Mouse (Mus musculus) left cerebral cortex, postnatal 4 days (tissue): Measurements from ENCODE around the gene Piwil4. TPM values are rescaled to one million over a fixed set of nuclear protein-coding genes. Genes with fewer than 3 reads are reported as not detected.
"Not testable (repeated sequence)": the region's sequence is repeated elsewhere in the genome, so short reads cannot be mapped to it uniquely, and the experiment has no call there.

ENCODE experiments used
- DNase-seq: peaks from one replicate; pipeline ENCODE4 v3.0.0-alpha.2; 2022
- intact Hi-C: fragments of 180-260 bp; cut with DNase I; formaldehyde crosslinking; loops from one replicate; pipeline ENCODE4 v1.15.1; 2025
- total RNA-seq, 2 experiments: library from RNA; stranded (reverse); gene quantifications; 2 replicates each; pipeline ENCODE4 v1.2.3; 2021

Gene Piwil4
- total RNA-seq, 2 experiments from 2014 or later: 0.18 TPM; not detected in 1

DNA sequence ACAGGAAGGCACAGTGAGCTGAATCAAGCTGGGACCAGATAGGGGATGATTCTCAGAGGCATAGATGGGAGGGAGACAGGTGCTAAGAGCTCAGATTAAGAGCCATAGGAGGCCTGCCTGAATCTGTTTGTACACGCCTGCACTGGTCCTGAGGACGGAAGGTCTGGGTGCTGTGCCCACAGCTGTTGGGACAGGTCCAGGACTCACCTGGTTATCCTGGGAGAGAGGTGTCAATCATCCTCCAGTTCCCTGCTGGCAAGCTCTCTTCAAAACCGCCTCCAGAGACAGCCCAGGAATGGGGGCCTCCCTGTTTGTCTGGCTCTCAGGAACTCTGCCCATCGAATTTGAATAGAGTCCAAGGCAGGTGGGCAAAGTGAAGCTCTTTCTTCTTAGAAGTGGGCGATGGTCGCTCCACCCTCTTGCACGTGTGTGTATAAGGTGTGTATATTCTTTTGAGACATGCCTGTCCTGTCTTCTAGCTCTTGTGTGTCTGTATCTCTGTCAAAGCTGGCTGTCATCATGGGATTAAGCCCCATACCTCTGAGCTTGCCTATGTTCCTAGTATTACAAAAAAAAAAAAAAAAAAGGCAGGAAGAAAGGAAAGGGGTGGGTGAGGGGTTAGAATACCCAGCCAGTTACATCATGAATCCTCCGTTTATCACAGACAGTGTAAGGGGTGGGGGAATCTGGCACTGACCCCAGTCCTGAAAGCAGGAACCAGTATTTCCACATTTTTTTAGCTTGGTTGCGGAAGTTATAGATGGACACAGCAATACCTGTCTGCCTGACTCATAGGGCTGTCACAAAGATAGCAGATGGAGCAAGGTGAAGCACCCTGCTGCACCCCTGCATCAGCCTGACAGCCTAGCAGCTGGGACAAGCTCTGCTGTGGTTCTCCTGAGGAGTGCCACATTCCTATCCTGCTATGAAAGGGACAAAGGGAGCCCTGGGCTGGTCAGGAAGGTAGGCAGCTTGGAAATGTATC lies 64.5 kb downstream of the Piwil4 start:
- no peak for DNase-seq
- intact Hi-C loops: no loop called here

DNA sequence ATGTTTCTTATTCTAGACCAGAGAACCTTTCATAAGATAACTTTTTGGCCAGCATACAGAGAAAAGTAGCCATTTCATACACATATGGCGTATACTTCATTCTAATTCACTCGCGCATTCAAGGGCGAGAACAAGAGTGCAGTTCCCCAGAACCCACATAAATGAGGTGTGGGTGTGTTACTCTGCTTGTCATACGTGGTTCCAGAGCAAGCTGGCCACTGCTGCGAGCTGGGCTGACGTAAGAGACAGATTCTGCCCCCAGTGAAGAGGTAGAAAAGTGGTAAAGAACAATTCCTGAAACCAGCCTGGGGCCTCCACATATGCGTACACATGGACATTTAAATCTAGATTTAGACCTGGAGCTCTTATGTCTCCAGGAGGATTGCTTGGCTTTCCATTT lies 66.0 kb downstream of the Piwil4 start:
- DNase-seq: no peak
- intact Hi-C loops: no loop called here

DNA sequence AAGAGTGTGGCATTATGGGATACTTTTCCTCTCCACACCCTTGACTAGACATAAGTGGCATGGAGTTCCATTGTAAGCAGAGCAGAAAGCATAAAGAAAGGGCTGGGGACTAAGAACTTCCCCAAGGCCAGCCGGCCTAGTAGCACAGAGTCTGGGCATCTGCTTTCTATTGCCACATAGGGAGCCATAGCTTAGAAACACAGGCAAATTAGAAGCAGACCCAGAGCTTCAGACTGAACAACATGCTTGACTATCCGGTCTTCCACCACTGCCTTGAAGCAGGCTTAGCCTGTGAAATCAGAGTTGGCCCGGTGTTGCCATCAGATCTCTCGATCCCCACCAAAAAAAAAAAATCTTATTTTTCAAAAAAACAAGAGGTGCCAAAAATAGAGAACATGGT lies 67.4 kb downstream of the Piwil4 start:
- DNase-seq: no peak
- intact Hi-C loops: no loop called here

DNA sequence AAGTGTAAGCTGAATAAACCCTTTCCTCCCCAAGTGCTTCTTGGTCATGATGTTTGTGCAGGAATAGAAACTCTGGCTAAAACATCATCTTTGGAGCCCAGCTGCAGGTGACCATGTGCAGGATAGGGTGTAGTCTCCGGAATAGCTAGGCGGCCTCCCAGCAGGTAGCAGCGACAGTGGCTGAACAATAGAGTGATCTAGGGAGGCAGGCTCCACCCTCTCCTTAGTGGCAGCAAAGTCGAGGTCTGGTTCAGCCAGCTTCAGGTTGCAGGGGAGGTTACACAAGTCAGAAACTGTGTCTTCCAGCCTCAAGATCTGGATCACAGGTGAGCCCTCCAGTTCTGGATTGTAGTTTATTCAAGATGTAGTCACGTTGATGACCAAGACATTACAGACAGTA lies 68.6 kb downstream of the Piwil4 start:
- DNase-seq, intact Hi-C loops: not testable (repeated sequence)

DNA sequence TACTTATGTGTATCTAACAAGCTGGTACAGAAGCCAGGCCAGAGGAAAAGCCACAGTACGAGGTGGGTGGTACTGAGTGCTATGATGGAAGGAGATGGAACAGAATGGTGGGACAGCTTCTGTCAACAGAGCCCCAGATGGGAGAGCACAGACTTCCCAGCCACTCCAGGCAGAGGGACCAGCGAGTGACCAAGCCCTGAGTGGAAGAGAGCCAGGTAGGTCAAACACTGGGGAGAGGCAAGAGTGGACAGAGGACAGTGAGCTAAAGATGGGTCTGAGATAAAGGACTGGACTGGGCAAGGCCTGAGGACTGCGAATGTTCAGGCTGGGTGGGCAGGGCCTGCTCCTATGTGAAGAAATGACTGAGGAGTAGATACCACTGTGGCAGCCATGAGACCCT lies 72.2 kb downstream of the Piwil4 start:
- intact Hi-C loops: no loop called here
- no peak for DNase-seq

DNA sequence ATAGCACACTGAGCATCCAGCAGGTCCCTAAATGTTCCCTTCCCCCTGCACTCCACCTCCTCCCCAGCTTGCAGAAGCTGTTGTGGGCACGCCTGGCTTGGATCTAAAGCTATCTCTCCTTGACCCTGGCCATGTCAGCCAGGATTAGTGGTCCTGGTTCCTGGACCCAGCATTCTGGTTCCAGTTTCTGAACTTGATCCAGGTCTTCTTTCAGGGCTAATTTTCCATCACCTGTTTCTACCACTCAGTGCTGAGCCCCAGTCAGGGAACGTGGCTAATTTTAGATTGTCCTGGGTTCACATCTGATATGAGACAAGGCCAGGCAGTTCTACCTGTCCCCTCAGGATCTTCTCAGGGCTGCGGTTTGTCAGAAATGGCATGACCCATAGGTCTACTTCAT lies 74.5 kb downstream of the Piwil4 start:
- no peak for DNase-seq
- intact Hi-C loops: no loop called here

DNA sequence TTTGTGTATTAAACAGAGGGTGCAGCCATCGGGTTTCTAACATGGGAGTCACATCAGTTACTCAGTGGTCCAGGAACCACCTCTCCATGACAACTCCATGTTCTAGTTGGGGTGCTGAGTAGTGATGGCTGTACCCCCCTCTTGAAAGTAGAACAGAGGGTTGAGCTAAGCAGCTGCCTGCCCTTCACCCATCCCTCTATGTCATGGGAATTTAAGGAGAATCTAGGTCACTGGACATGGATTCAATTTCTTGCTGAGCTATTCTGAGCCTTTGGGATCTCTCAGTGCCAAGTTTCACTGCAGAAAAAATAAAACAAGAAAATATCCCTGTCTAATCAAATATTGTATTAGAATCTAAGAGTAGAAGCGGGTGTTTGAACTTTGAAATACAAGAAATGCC lies 76.9 kb downstream of the Piwil4 start:
- intact Hi-C loops: no loop called here
- DNase-seq: no peak

DNA sequence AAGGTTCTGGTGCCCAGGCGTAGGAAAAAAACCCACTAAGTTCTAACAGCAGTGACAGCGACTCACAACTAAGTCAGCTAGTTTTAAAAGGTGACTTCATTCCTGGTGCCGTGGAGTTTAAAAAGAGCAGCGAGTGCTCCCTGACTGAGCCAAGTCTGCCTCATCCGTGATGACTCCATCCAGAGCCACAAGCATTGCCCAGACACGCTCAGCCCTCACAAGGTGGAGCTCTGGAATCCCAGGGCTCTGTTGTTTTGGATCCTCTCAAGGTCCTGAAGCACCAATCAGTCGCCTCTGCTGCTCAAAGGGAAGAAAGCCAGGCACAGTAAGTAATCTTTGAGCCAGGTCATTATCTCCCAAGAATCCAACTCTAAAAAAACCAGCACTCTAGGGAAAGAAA lies 77.7 kb downstream of the Piwil4 start:
- no peak for DNase-seq
- intact Hi-C loops: no loop called here

DNA sequence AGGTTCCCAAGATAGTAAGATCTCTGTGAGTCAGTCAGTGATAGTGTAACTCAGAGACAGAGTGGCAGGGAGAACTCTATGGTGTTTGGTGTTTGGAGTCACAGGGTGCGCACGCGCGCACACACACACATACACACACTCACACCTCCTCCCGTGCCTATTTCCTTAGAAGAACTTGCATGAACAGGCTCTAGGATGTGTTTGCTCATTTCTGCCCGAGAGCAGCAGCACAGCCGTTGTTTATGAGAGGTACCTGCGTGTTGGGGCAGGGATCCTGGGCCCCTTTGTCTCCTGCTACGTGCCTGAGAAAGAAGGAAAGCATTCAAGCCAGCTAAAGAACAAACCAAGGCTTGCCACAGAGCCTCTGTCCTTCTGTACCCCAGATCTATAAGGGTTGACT lies 78.4 kb downstream of the Piwil4 start:
- intact Hi-C loops: no loop called here
- no peak for DNase-seq

DNA sequence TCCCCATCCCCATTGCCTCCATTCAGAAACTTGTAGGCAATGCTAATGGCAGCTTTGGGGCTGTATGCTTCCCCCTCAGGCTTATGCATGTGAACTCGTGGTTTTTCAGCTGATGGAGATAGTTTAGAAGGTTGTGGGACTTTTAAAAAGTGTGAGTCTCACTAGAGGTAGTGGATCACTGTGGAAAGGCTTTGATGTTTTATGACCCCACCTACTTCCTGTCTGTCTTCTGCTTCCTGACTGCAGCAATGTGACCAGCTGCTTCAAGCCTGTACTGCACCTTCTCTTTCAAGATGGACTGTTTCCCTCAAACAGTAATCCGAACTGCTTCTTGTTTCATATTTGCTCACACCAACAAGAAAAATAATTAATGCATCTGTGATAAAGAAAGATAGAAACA lies 82.6 kb downstream of the Piwil4 start:
- intact Hi-C loops: no loop called here
- DNase-seq: no peak

DNA sequence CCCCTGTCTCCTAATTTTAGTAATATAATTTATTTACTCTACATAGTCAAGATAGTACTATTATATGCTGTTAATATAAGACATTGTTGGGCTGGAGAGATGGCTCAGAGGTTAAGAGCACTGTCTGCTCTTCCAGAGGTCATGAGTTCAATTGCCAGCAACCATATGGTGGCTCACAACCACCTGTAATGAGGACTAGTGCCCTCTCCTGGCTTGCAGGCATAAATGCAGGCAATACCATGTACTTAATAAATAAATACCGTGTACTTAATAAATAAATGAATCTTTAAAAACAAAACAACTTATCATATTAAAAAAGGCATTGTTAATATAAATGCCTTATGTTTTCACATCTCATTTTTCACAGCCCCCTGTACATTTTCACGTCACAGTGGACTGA lies 86.5 kb downstream of the Piwil4 start:
- no peak for DNase-seq
- intact Hi-C loops: no loop called here

DNA sequence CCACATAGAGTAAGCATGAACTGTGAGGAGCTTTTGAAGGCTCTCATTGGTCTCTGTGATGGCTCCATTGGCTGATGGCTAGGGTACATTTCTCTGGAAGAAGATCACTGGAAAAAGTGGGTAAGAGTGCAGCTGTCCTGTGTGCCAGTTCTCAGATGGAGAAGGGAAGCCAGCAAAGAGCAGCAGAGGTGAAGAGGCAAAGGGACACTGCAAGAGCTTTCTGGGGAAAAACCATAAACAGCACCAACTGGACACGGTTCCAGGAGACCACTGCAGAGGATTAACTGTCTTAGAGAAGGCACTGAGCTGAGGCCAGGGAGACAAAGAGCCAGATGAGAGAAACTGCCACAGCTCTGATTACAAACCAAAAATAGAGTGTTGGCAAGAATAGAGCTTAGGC lies 87.8 kb downstream of the Piwil4 start:
- no peak for DNase-seq
- intact Hi-C loops: no loop called here

DNA sequence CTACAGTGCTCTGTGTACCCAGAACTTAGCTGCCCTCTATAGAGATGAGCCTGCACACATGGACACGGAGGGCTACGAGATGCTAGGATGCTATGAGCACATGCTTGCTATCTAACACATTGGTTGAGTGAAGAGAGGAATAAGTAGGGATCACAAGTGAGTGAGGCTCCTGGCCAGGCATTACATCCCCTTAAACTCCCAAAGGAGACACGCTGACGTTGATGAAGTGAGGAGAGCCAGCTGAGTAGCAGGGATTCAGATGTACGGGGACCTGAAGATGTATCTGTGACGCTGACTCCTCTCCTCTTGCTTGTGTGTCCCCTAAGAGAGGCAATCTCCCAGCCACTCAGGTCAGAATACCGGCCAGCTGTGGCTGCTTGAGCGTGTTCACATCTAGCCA lies 92.7 kb downstream of the Piwil4 start:
- intact Hi-C loops: no loop called here
- no peak for DNase-seq

DNA sequence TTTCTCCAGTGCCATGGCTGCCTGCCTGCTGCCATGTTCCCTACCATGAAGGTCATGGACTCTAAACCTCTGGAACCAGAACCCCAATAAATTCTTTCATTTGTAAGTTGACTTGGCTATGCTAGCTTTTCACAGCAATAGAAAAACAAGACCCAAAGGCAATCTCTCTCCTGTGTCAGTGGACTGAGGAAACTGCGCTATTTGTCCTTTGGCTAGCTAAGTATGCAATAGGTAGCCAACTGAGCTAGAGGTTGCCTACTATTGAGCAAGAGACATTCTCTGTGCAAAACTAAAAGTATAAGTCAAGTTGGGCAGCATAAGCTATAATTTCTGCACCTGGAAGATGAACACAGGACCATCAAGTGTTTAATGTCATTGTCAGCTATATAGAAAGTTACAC lies 93.9 kb downstream of the Piwil4 start:
- DNase-seq: no peak
- intact Hi-C loops: no loop called here

Other genes with a start within 250 kb of the Piwil4 start
- 1 to 10 TPM; 1.2 to 1.8 TPM for gene Kdm4d, start 240.3 kb downstream of the Piwil4 start, total RNA-seq
- 10 to 100 TPM; 80.9 to 86.5 TPM for gene Cwc15, start 240.1 kb downstream of the Piwil4 start, total RNA-seq
- gene Amotl1, start 95.7 kb downstream of the Piwil4 start, total RNA-seq: 10 to 100 TPM; 21.6 to 23.4 TPM
- gene Fut4, start 11.7 kb upstream of the Piwil4 start, total RNA-seq: 1 to 10 TPM in 1 of 2 experiments, under 1 TPM in 1; 0.70 to 1.1 TPM
- gene 1700012B09Rik, start 30.3 kb upstream of the Piwil4 start, total RNA-seq: under 1 TPM in 1 of 2 experiments, not detected in 1; 0.66 TPM
- 10 to 100 TPM; 13.7 to 16.2 TPM for gene Mre11a, start 43.9 kb upstream of the Piwil4 start, total RNA-seq
- gene Ankrd49, start 44.1 kb upstream of the Piwil4 start, total RNA-seq: 10 to 100 TPM; 17.8 to 22.3 TPM
- gene Gpr83, start 119.5 kb upstream of the Piwil4 start, total RNA-seq: 1 to 10 TPM; 1.8 to 2.8 TPM
- not detected for gene Izumo1r, start 163.2 kb upstream of the Piwil4 start, total RNA-seq